Mouse (Mus musculus) stomach, embryonic 16.5 days (tissue): ENCODE data around the gene Gm10638. TPM values are rescaled to one million over a fixed set of nuclear protein-coding genes. Genes with fewer than 3 reads are reported as not detected.
A peak's percentile ranks its signal among the peaks of the same experiment; 100 is the strongest.

Experiments
- ATAC-seq: fragments of 200-750 bp; cut with Nextera tagmentation; 2 replicates; pipeline ENCODE4 v1.8.0; 2017; ENCODE audit warnings: moderate number of reproducible peaks, moderate TSS enrichment; ENCODE audit not compliant: insufficient read depth, low FRiP score
- H3K27ac ChIP-seq: fragments of 300-500 bp; sonication (generic); 2 replicates; pipeline ENCODE4 v1.5.1; 2014; ENCODE audit warnings: low read length
- H3K27me3 ChIP-seq: fragments of 300-500 bp; sonication (generic); 2 replicates; pipeline ENCODE4 v1.6.1; 2014; ENCODE audit warnings: low read length, control low read depth, mixed read lengths; ENCODE audit not compliant: control insufficient read depth, insufficient read depth
- H3K36me3 ChIP-seq: fragments of 300-500 bp; sonication (generic); 2 replicates; pipeline ENCODE4 v1.6.1; 2014; ENCODE audit warnings: low read length; ENCODE audit not compliant: control insufficient read depth, insufficient read depth
- H3K4me1 ChIP-seq: fragments of 300-500 bp; sonication (generic); 2 replicates; pipeline ENCODE4 v1.6.1; 2014; ENCODE audit warnings: low read length, control low read depth, mixed read lengths; ENCODE audit not compliant: control insufficient read depth, insufficient read depth
- H3K4me2 ChIP-seq: fragments of 300-500 bp; sonication (generic); 2 replicates; pipeline ENCODE4 v1.6.1; 2014; ENCODE audit warnings: low read depth, low read length, mixed read lengths
- H3K4me3 ChIP-seq: fragments of 300-500 bp; sonication (generic); replicated peaks from 2 replicates; pipeline ENCODE4 v1.5.1; 2014; ENCODE audit warnings: mild to moderate bottlenecking, low read length
- H3K9ac ChIP-seq: fragments of 300-500 bp; sonication (generic); 2 replicates; pipeline ENCODE4 v1.6.1; 2014; ENCODE audit warnings: low read length
- H3K9me3 ChIP-seq: fragments of 300-500 bp; sonication (generic); replicated peaks from 2 replicates; pipeline ENCODE4 v1.6.1; 2016; ENCODE audit warnings: low read length, control low read depth; ENCODE audit not compliant: control insufficient read depth
- WGBS: fragments of 180-500 bp; shearing (Covaris S2); extraction: QIAGEN DNeasy Blood & Tissue Kit; methylation state at CpG from one replicate; pipeline ENCODE4 v1.1.7; 2014; 5-methylcytosine and 5-hydroxymethylcytosine counted together
- polyA plus RNA-seq: library from polyadenylated mRNA; unstranded; fragments of >200 nt; fragmentation: Nextera tagmentation; extraction: Ambion mirVana; gene quantifications from 2 replicates; pipeline ENCODE4 v1.2.1, GENCODE M21; 2015

Gm10638 gene
- polyA plus RNA-seq, 1 experiment from 2014 or later, result 1.8 TPM

DNA sequence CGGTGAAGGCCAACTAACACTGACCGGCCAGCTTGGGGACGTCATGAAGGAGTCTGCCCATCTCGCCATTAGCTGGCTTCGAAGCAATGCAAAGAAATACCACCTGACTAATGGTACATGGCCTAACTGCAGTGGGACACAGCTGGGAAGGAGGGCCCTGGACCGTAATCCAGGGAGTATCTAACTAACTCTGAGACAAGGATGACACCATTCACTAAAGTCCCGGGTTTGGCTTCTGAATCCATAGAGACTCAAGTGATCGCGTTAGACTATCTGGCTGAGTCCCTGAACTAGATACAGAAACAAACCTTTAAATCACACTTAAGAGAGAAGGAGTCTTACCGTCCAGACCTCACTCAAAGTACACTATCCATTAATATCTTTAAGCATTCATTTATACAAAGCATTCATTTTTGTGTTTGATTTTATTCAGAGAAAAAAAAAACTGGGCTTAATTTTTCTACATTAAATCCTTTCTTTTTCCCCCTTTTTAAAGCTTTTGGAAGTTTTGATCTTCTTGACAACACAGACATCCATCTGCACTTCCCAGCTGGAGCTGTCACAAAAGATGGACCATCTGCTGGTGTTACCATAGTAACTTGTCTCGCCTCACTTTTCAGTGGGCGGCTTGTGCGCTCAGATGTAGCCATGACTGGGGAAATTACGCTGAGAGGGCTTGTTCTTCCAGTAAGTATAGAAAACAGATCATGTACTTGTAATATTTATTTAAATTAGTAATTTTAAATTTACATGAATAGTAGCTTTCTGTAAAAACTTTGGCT is 31.9 kb upstream of the Gm10638 start:
- H3K9ac ChIP-seq, result no peak overlapping the region
- no peak overlapping the region for H3K27ac ChIP-seq
- no peaks in the 10 kb centered on the region for H3K9me3 ChIP-seq
- H3K27me3 ChIP-seq, result no peaks in the 10 kb centered on the region
- WGBS, result 66% methylated on average over 14 of the region's 14 CpGs
- H3K36me3 ChIP-seq, result peaks cover 4% of the 10 kb centered on the region
- no peak overlapping the region for H3K4me2 ChIP-seq
- no peaks in the 10 kb centered on the region for H3K4me1 ChIP-seq
- no peak overlapping the region for H3K4me3 ChIP-seq
- no peak for ATAC-seq

DNA sequence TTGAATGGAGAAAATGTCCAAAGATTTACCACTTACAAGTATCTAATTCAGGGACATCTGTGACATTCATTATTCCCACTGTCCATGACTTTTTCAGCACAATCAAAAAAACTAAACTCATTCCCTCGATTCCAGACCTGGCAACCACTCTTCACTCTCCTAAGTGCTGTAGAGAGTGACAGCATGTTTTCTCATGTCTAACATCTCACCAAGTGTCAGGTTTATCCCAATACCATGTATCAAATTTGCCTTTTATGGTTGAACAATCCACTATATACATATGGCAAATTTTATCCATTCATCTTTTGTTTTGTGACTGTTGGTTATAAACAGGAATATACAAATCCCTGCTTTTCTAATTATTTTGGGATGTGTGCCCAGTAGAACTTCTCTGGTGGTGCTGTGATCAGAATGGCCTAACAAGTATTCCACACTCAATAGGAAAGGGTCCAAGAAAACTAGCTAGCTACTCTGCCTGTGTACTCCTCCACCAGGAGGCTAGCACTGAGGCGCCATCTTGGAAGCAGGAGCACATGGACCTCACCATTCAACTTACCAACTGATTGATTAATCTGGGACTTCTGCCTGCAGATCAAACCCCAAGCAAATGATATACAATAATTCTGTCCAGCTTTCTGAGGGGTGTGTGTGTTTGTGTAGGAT is 27.0 kb upstream of the Gm10638 start:
- no peaks in the 10 kb centered on the region for H3K4me1 ChIP-seq
- H3K36me3 ChIP-seq, result peaks cover 7% of the 10 kb centered on the region
- no peaks in the 10 kb centered on the region for H3K9me3 ChIP-seq
- H3K27me3 ChIP-seq, result no peaks in the 10 kb centered on the region
- no peak for ATAC-seq
- H3K4me2 ChIP-seq, result no peak overlapping the region
- 80% methylated on average over 2 of the region's 2 CpGs for WGBS
- H3K4me3 ChIP-seq, result no peak overlapping the region
- H3K27ac ChIP-seq, result no peak overlapping the region
- H3K9ac ChIP-seq, result no peak overlapping the region

DNA sequence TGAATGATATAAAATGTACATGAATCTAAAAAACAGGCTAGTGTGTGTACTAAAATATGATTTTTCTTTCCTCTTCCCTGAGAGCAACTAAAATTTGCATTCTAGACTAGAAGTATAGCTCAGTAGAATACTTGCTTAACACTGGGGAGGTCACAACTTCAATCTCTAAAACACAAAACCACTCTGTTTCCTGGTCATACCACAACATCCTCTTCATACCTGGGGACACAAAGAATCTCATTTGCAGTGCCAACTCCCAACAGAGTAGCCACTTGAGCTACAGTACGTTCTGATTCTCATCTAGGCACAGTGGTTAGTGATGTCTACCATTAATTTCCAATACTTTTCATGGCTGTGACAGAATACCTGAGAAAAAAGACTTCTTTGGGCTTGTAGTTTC is 26.1 kb upstream of the Gm10638 start:
- Histone ChIP-seq H3K4me1 (no peaks in the 10 kb centered on the region), H3K27ac (no peak overlapping the region), H3K4me3 (no peak overlapping the region), H3K36me3 (peaks cover 5% of the 10 kb centered on the region), H3K9me3 (no peaks in the 10 kb centered on the region), H3K4me2 (no peak overlapping the region), H3K9ac (no peak overlapping the region), H3K27me3 (no peaks in the 10 kb centered on the region)
- 85% methylated on average over 1 of the region's 1 CpGs for WGBS
- ATAC-seq, result no peak

DNA sequence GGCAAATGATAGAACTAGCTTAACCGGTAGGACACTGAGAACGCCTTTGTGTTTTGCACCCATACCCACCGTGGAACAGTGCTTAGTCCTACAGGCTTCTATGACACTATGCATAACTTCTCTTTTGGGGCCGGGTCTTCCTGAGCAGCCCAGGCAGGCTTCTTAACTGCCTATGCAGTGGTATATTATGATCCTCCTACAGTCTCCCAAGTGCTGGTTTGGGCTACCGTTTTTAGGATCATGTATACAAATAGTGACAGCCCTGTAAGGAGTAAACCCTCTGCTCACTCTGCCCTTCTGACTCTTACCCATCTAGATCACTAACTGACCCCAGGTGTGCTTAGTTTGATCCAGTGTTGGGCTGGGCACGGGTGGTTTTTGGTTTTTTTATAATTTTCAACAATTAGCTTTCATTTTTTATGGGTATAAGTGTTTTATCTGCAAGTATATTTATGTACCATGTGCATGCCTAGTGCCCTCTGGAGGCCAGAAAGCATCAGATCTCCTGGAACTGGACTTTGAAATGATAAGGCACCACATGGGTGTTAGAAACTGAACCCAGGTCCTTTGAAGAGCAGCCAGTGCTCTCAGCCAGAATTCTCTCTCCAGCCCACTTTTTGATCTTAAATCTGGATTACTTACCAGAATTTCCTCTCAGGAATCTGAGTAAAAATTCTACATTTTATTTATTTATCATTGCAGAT is 24.6 kb upstream of the Gm10638 start:
- no peak for ATAC-seq
- 85% methylated on average over 6 of the region's 6 CpGs for WGBS
- Histone ChIP-seq H3K4me1 (no peaks in the 10 kb centered on the region), H3K27ac (no peak overlapping the region), H3K9ac (no peak overlapping the region), H3K36me3 (peaks cover 4% of the 10 kb centered on the region; the same call in 1 of the 2 replicates), H3K9me3 (no peaks in the 10 kb centered on the region), H3K4me2 (no peak overlapping the region), H3K4me3 (no peak overlapping the region), H3K27me3 (no peaks in the 10 kb centered on the region)

DNA sequence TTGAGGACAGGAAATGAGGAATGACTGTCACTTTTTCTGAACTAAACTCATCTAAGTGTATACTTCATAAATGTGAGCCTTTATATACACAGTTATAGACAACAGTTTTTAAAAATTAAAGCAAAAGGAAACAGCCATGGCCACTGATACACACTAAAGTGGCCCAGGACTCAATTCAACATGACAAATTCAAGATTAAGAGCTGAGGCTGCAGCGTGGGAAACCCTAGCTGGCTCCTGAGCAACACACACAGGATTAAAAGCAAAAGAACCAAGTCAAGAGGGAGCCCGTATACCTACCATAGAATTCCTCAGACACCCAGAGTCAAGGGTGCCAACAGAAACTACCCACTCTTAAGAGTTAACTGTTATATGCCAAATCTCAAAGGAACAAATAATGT is 24.0 kb upstream of the Gm10638 start:
- 84% methylated on average over 2 of the region's 2 CpGs for WGBS
- Histone ChIP-seq H3K27me3 (no peaks in the 10 kb centered on the region), H3K4me3 (no peak overlapping the region), H3K9me3 (no peaks in the 10 kb centered on the region), H3K36me3 (peaks cover 4% of the 10 kb centered on the region; the same call in 1 of the 2 replicates), H3K27ac (no peak overlapping the region), H3K4me2 (no peak overlapping the region), H3K4me1 (0 out of 2 replicates have a peak, but pooled peaks cover 4% of the 10 kb centered on the region), H3K9ac (no peak overlapping the region)
- ATAC-seq, result no peak

DNA sequence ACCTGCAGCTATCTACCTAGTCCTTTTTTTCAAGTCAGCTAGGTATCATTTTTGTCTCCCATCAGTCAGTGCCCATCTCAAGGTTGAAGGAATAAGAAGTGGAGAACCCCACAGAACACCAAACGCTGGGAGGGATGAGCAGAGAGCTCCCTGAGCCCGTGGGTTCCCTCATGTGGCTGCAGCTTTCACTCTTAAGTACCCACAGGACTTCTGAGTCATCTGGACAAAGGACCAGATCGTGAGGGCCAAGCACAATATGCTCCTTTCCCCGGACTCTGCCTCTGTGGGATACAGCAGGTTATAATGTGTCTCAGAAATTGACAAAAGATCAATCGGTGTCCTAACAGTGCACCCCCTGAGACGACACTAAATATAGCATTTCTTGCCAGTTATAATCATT is 18.5 kb upstream of the Gm10638 start:
- Histone ChIP-seq H3K4me1 (peaks cover 29% of the 10 kb centered on the region), H3K4me2 (no peak overlapping the region), H3K27ac (no peak overlapping the region), H3K9me3 (no peaks in the 10 kb centered on the region), H3K27me3 (no peaks in the 10 kb centered on the region), H3K36me3 (peaks cover 4% of the 10 kb centered on the region; the same call in 1 of the 2 replicates), H3K4me3 (no peak overlapping the region), H3K9ac (no peak overlapping the region)
- ATAC-seq, result no peak
- 62% methylated on average over 6 of the region's 6 CpGs for WGBS

DNA sequence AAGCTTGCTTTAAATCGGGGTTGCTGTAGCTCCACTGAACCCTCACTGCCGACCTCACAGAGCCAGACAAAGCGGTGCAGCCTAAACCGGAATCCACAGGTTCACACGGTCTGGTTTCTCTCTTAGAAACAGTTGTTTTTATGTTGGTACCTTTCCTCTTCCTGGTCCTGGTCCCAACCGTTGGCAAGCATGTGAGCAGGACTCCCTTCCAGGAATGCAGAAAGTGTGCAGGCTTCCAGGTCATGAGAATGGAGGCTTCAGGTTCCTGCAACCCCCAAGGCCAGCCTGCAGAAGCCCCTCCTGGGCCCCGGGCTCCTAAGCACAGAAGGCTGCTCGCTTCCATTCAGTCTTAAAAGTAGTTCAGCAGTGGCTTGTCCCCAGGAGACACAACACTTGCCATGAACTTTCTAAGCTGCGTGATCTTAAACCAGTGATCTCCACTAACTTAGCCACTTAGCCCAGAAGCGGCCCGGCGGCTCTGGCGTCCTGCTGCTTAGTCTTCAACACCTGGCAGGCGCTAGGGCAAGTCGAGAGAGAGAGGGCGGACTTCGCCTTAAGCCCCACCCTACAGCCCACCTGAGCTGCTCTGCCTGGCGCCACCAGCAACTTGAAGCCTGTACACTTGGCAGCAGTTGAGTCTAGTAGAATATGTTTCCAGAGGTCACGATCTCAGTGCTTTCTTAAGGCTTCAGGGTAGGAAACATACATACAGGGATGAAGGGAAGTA is 17.1 kb upstream of the Gm10638 start:
- H3K36me3 ChIP-seq, result no peaks in the 10 kb centered on the region
- 57% methylated on average over 19 of the region's 19 CpGs for WGBS
- 0 out of 2 replicates have a peak, but pooled peaks have one; percentile 47 for ATAC-seq
- H3K4me3 ChIP-seq, result no peak overlapping the region
- H3K27me3 ChIP-seq, result no peaks in the 10 kb centered on the region
- H3K9ac ChIP-seq, result no peak overlapping the region
- no peaks in the 10 kb centered on the region for H3K9me3 ChIP-seq
- no peak overlapping the region for H3K27ac ChIP-seq
- no peak overlapping the region for H3K4me2 ChIP-seq
- peaks cover 29% of the 10 kb centered on the region for H3K4me1 ChIP-seq

DNA sequence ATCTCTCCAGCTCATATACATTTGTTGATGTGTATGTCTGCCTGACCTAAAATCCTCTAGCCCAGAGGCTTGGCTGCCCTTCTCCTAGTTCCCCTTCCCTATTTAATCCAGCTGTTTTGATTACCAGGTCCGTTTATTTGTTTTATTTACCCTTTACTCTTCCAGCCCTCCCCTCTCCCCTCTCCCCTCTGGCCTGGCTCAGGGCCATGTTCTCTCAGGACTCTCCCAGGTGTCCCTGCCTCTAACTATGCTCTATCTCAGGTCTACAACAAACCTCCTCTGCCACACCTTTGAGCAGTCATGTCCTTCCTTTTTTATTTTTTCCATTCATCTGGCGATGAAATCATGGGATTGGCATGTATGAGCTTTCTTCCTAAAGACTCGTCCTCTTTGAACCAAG is 15.2 kb upstream of the Gm10638 start:
- H3K4me1 ChIP-seq, result peaks cover 31% of the 10 kb centered on the region
- peak; percentile 25; the same call in 1 of the 2 replicates for ATAC-seq
- WGBS, result 28% methylated on average over 3 of the region's 3 CpGs
- H3K36me3 ChIP-seq, result no peaks in the 10 kb centered on the region
- H3K27me3 ChIP-seq, result no peaks in the 10 kb centered on the region
- no peaks in the 10 kb centered on the region for H3K9me3 ChIP-seq
- no peak overlapping the region for H3K27ac ChIP-seq
- H3K9ac ChIP-seq, result no peak overlapping the region
- no peak overlapping the region for H3K4me3 ChIP-seq
- H3K4me2 ChIP-seq, result no peak overlapping the region
